Mouse (Mus musculus) layer of hippocampus, adult 11-12 months (tissue): ENCODE data around the gene Slc8a2.
A peak's percentile ranks its signal among the peaks of the same experiment; 100 is the strongest.

Experiments
- DNase-seq: peaks from one replicate; pipeline ENCODE4 v3.0.0; 2022; ENCODE audit warnings: low spot score

Gene Slc8a2

GRCm38 (mm10) chr7:16172141-16172581 is 42.5 kb downstream of the Slc8a2 start:
- no peak for DNase-seq

- no peak for DNase-seq
Observed at GRCm38 (mm10) chr7:16172586-16173140, 43.0 kb downstream of the Slc8a2 start.

GRCm38 (mm10) chr7:16173146-16173545 is 43.5 kb downstream of the Slc8a2 start:
- DNase-seq, result no peak

GRCm38 (mm10) chr7:16174597-16175541 is 45.2 kb downstream of the Slc8a2 start, which contains the start of gene Meis3:
TSS of gene Meis3 (plus strand) at chr7:16175090.
- DNase-seq, result peak; percentile 65

GRCm38 (mm10) chr7:16175542-16175931 is 45.9 kb downstream of the Slc8a2 start:
- no peak for DNase-seq

- DNase-seq, result no peak
Observed at GRCm38 (mm10) chr7:16178114-16178513, 48.5 kb downstream of the Slc8a2 start.

GRCm38 (mm10) chr7:16183663-16184062 is 54.0 kb downstream of the Slc8a2 start:
- no peak for DNase-seq

GRCm38 (mm10) chr7:16187494-16187893 is 57.9 kb downstream of the Slc8a2 start:
- no peak for DNase-seq

- peak; percentile 81 for DNase-seq
Observed at GRCm38 (mm10) chr7:16192315-16192714, 62.7 kb downstream of the Slc8a2 start.

GRCm38 (mm10) chr7:16193702-16194101 is 64.1 kb downstream of the Slc8a2 start:
- no peak for DNase-seq

GRCm38 (mm10) chr7:16196616-16197015 is 67.0 kb downstream of the Slc8a2 start:
- no peak for DNase-seq

GRCm38 (mm10) chr7:16197166-16197565 is 67.5 kb downstream of the Slc8a2 start:
- DNase-seq, result no peak

- DNase-seq, result no peak
Observed at GRCm38 (mm10) chr7:16198540-16198939, 68.9 kb downstream of the Slc8a2 start.

GRCm38 (mm10) chr7:16201136-16201535 is 71.5 kb downstream of the Slc8a2 start:
- DNase-seq, result no peak

GRCm38 (mm10) chr7:16202756-16203504 is 73.3 kb downstream of the Slc8a2 start:
- DNase-seq, result no peak

GRCm38 (mm10) chr7:16203505-16203903 is 73.9 kb downstream of the Slc8a2 start:
- no peak for DNase-seq

- DNase-seq, result no peak
Observed at GRCm38 (mm10) chr7:16204791-16205190, 75.2 kb downstream of the Slc8a2 start.

- DNase-seq, result no peak
Observed at GRCm38 (mm10) chr7:16207076-16207475, 77.5 kb downstream of the Slc8a2 start.

GRCm38 (mm10) chr7:16207496-16207895 is 77.9 kb downstream of the Slc8a2 start:
- DNase-seq, result peak; percentile 72

GRCm38 (mm10) chr7:16208781-16209665 is 79.4 kb downstream of the Slc8a2 start:
- no peak for DNase-seq
